Mouse (Mus musculus): Measurements from ENCODE around the gene Wipf3. TPM values are rescaled to one million over a fixed set of nuclear protein-coding genes. Genes with fewer than 3 reads are reported as not detected.

Gene Wipf3
- polyA plus RNA-seq (2014; fragmentation: Illumina TruSeq; extraction: RNeasy Lipid Tissue Mini Kit (QIAGEN cat#74804); ENCODE audit: low replicate concordance): 12.8 TPM

DNA sequence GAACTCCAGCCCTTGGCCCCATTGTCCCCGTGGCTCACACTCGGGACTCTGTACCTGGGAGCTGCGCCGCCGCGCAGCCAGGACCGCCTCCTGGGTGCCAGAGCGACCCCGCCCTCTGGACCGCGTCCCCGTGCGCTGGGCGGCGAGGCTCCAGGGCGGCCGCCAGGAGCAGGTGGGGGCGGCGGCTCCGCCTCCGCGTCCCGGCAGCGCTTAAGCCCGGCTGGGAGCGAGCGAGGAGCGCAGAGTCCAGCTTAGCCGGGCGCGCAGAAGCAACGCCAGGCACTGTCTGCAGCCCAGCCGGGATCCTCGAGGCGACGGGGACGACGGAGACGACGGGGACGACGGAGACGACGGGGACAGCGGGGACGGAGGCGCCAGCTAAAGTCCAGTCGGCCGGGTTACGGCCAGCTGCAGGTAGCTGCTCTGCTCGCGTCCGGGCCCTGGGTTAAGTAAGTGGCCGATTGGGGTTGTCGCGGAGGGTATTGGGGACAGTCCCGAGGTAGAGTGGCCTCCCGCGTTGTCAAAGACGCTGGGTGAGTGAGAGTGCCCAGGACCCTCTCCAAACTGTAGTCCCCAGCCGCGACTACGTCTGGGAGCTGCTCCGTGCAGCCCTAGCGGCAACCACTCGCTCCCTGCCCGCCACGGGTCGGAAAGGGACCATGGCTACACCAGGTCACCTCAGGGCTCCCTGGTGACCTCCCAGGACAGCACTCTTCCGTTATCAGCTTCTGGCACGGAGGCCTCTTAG, at the start of gene Wipf3:
Gene Wipf3 (plus strand): TSS at position 157 of the 748 bp plus-strand sequence.

Other genes starting within 250 kb of the Wipf3 start
- 49.9 TPM for gene Prr15, start 103.8 kb upstream of the Wipf3 start, polyA plus RNA-seq (2014; fragmentation: Illumina TruSeq; extraction: RNeasy Lipid Tissue Mini Kit (QIAGEN cat#74804); ENCODE audit: low replicate concordance)
- gene Scrn1, start 136.9 kb downstream of the Wipf3 start, polyA plus RNA-seq (2014; fragmentation: Illumina TruSeq; extraction: RNeasy Lipid Tissue Mini Kit (QIAGEN cat#74804); ENCODE audit: low replicate concordance): 0.52 TPM
- 37.8 TPM for gene Plekha8, start 165.5 kb downstream of the Wipf3 start, polyA plus RNA-seq (2014; fragmentation: Illumina TruSeq; extraction: RNeasy Lipid Tissue Mini Kit (QIAGEN cat#74804); ENCODE audit: low replicate concordance)
- 8.1 TPM for gene Fkbp14, start 167.7 kb downstream of the Wipf3 start, polyA plus RNA-seq (2014; fragmentation: Illumina TruSeq; extraction: RNeasy Lipid Tissue Mini Kit (QIAGEN cat#74804); ENCODE audit: low replicate concordance)